Mouse (Mus musculus): ENCODE measurements at regions not wholly inside any gene's neighbourhood (a gene's known extent, or its start where the extent isn't known, plus 50 kb on each side); places are given as distances from the start of the nearest gene placed in this dataset.

- TF ChIP-seq POLR2A (IDR thresholded peaks at IDR 0.05; ENCODE audit: extremely low read depth, insufficient read depth, low read length) (no peak), CTCF (IDR thresholded peaks at IDR 0.05; ENCODE audit: extremely low read depth, insufficient read depth, low read length) (no peak)
These were observed 241.2 kb downstream of the Hlx start for GRCm38 (mm10) chr1:184491252-184491651.

Data from cortical plate, adult 2 months (tissue).